Mouse (Mus musculus): ENCODE measurements at regions not wholly inside any gene's neighbourhood (a gene's known extent, or its start where the extent isn't known, plus 50 kb on each side); places are given as distances from the start of the nearest gene placed in this dataset.

- no peaks in the 10 kb centered on the region for H3K27me3 ChIP-seq (ENCODE audit: control insufficient read depth in 1 of 2, insufficient read depth in 2 of 2, low read length in 2 of 2)
- no peaks in the 10 kb centered on the region for H3K4me1 ChIP-seq (ENCODE audit: control insufficient read depth in 1 of 2, insufficient read depth in 2 of 2, low read length in 2 of 2)
- DNase-seq (ENCODE audit: low read depth, low spot score), result no peak
- no peaks in the 10 kb centered on the region for H3K36me3 ChIP-seq (ENCODE audit: control insufficient read depth in 1 of 2, insufficient read depth in 2 of 2, low read length in 2 of 2)
- H3K9ac ChIP-seq (ENCODE audit: control insufficient read depth, low read depth, low read length, poor library complexity, severe bottlenecking), result no peak overlapping the region
- no peaks in the 10 kb centered on the region for H3K9me3 ChIP-seq (replicated peaks; ENCODE audit: insufficient read depth, low read length)
- H3K79me2 ChIP-seq (ENCODE audit: control insufficient read depth, insufficient read depth, low read length, poor library complexity), result no peaks in the 10 kb centered on the region
- H3K4me3 ChIP-seq (ENCODE audit: control insufficient read depth in 1 of 2, insufficient read depth in 1 of 2, low read depth in 2 of 2, low read length in 2 of 2), result no peak overlapping the region
- no peak overlapping the region for H3K27ac ChIP-seq (ENCODE audit: control insufficient read depth, low read depth, low read length)
- TF ChIP-seq MXI1 (IDR thresholded peaks at IDR 0.05; ENCODE audit: low read depth, low read length) (no peak), CTCF (IDR thresholded peaks at IDR 0.05 in 2 of 3, conservative IDR thresholded peaks at IDR 0.05 in 1 of 3; ENCODE audit: control insufficient read depth in 1 of 3, insufficient read depth in 1 of 3, low read depth in 2 of 3, low read length in 3 of 3, poor library complexity in 1 of 3, severe bottlenecking in 1 of 3) (no peak), NELFE (IDR thresholded peaks at IDR 0.05; ENCODE audit: low read depth, low read length) (no peak), KAT2A (conservative IDR thresholded peaks at IDR 0.05; ENCODE audit: low read depth, low read length) (no peak), USF2 (IDR thresholded peaks at IDR 0.05; ENCODE audit: borderline replicate concordance in 1 of 2, insufficient read depth in 1 of 2, low read depth in 1 of 2, low read length in 2 of 2) (no peak), E2F4 (IDR thresholded peaks at IDR 0.05; ENCODE audit: borderline replicate concordance, low read depth, low read length) (no peak), SMC3 (IDR thresholded peaks at IDR 0.05; ENCODE audit: low read depth, low read length) (no peak), GABPA (IDR thresholded peaks at IDR 0.05; ENCODE audit: low read depth, low read length) (no peak), MYB (IDR thresholded peaks at IDR 0.05; ENCODE audit: low read depth, low read length) (no peak), MAFK (IDR thresholded peaks at IDR 0.05; ENCODE audit: borderline replicate concordance, low read depth, low read length) (no peak), POLR2AphosphoS5 (IDR thresholded peaks at IDR 0.05; ENCODE audit: borderline replicate concordance, low read depth, low read length) (no peak), JUND (IDR thresholded peaks at IDR 0.05; ENCODE audit: low read depth, low read length) (no peak)
Measured at GRCm38 (mm10) chr13:52445513-52445912, 85.6 kb downstream of the Diras2 start.

- H3K36me3 ChIP-seq (ENCODE audit: control insufficient read depth in 1 of 2, insufficient read depth in 2 of 2, low read length in 2 of 2), result no peaks in the 10 kb centered on the region
- no peak overlapping the region for H3K4me3 ChIP-seq (ENCODE audit: control insufficient read depth in 1 of 2, insufficient read depth in 1 of 2, low read depth in 2 of 2, low read length in 2 of 2)
- no peaks in the 10 kb centered on the region for H3K4me1 ChIP-seq (ENCODE audit: control insufficient read depth in 1 of 2, insufficient read depth in 2 of 2, low read length in 2 of 2)
- TF ChIP-seq TBP (IDR thresholded peaks at IDR 0.05; ENCODE audit: low read depth, low read length) (no peak), RAD21 (IDR thresholded peaks at IDR 0.05; ENCODE audit: low read depth, low read length) (no peak), ZNF384 (IDR thresholded peaks at IDR 0.05; ENCODE audit: low read depth, low read length) (no peak), CTCF (IDR thresholded peaks at IDR 0.05 in 2 of 3, conservative IDR thresholded peaks at IDR 0.05 in 1 of 3; ENCODE audit: control insufficient read depth in 1 of 3, insufficient read depth in 1 of 3, low read depth in 2 of 3, low read length in 3 of 3, poor library complexity in 1 of 3, severe bottlenecking in 1 of 3) (no peak), USF2 (IDR thresholded peaks at IDR 0.05; ENCODE audit: borderline replicate concordance in 1 of 2, insufficient read depth in 1 of 2, low read depth in 1 of 2, low read length in 2 of 2) (no peak), E2F4 (IDR thresholded peaks at IDR 0.05; ENCODE audit: borderline replicate concordance, low read depth, low read length) (no peak), ELF1 (IDR thresholded peaks at IDR 0.05; ENCODE audit: low read depth, low read length) (no peak), ZMIZ1 (IDR thresholded peaks at IDR 0.05; ENCODE audit: low read depth, low read length) (no peak), MAX (IDR thresholded peaks at IDR 0.05; ENCODE audit: low read length) (no peak), MAZ (IDR thresholded peaks at IDR 0.05; ENCODE audit: low read depth, low read length) (no peak), POLR2AphosphoS5 (IDR thresholded peaks at IDR 0.05; ENCODE audit: borderline replicate concordance, low read depth, low read length) (no peak), MEF2A (IDR thresholded peaks at IDR 0.05; ENCODE audit: extremely low read depth, insufficient replicate concordance, low read depth, low read length, poor library complexity, severe bottlenecking) (no peak)
- H3K79me2 ChIP-seq (ENCODE audit: control insufficient read depth, insufficient read depth, low read length, poor library complexity), result no peaks in the 10 kb centered on the region
- DNase-seq (ENCODE audit: low read depth, low spot score), result no peak
- no peak overlapping the region for H3K9ac ChIP-seq (ENCODE audit: control insufficient read depth, low read depth, low read length, poor library complexity, severe bottlenecking)
- H3K27ac ChIP-seq (ENCODE audit: control insufficient read depth, low read depth, low read length), result no peak overlapping the region
- no peaks in the 10 kb centered on the region for H3K9me3 ChIP-seq (replicated peaks; ENCODE audit: insufficient read depth, low read length)
- no peaks in the 10 kb centered on the region for H3K27me3 ChIP-seq (ENCODE audit: control insufficient read depth in 1 of 2, insufficient read depth in 2 of 2, low read length in 2 of 2)
Measured at GRCm38 (mm10) chr13:52448902-52449301, 82.2 kb downstream of the Diras2 start.

Measured in MEL (cell line).